Comparison of ENCODE assay signal across 9 mouse cellular contexts in the genomic region with DNA sequence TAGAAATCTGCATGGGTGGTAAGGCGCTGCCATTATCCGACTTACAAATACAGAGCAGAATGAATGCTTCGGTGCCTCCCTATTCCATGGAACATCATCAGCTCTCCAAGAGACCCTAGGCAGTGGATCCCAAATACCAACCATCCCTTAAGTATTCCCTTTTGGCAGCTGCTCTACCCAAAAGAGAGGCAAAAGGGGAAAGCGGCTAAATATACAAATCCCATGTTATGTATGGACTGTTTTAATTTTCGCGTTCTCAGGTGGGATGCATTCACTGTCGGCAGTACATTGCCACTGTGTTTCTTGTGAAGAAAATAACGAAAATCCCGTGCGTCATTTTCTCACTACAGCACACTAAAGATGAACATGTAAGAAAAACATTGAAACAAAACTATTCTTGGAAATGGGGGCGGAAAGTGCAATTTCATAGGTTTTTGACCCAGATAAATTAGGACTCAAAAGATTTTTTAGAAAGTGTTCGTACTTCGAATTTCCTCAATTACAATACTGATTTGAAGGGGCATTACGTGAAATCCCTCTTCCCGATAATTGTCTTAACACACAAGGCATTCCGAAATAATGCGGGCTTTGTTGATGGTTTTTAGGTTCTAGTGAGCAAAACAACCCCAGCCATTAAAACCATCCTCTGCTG. TPM values are rescaled to one million over a fixed set of nuclear protein-coding genes. Genes with fewer than 3 reads are reported as not detected.
DNase-seq lines count a peak whose midpoint lies in the region; ATAC-seq and TF ChIP-seq lines count a peak whose summit lies in the region.
"Had no signal": no experiment of that assay in that cellular context is flagged by ENCODE, and none has a peak within 500 bp of the region (broad histone marks: within the 10 kb centered on the region; RNA-seq: fewer than 3 reads in every experiment).

No protein-coding gene starts in this region.

- WGBS in heart, embryonic 16.5 days, result 53% methylated on average over 17 of the region's 17 CpGs
- WGBS in midbrain, embryonic 10.5 days, result 3% methylated on average over 17 of the region's 17 CpGs

- intact Hi-C loops in gastrocnemius, adult 2 months (cut with DNase I), result no loop called here

- H3K9me3 ChIP-seq in heart, embryonic 16.5 days (replicated peaks; ENCODE audit: control insufficient read depth, low read length), result no peaks in the 10 kb centered on the region
- H3K9me3 ChIP-seq in midbrain, embryonic 10.5 days (replicated peaks), result no peaks in the 10 kb centered on the region

- peak overlapping the region; percentile 87 for H3K4me3 ChIP-seq in gastrocnemius, adult 2 months
- peak overlapping the region; percentile 60 for H3K4me3 ChIP-seq in heart, embryonic 16.5 days (ENCODE audit: low read length)
- H3K4me3 ChIP-seq in midbrain, embryonic 10.5 days, result peak overlapping the region; percentile 64

- H3K9ac ChIP-seq in heart, embryonic 16.5 days (ENCODE audit: low read length), result peak overlapping the region; percentile 76

- peaks cover 35% of the 10 kb centered on the region for H3K27me3 ChIP-seq in heart, embryonic 16.5 days (ENCODE audit: control insufficient read depth, insufficient read depth, low read length)
- peaks cover 83% of the 10 kb centered on the region for H3K27me3 ChIP-seq in midbrain, embryonic 10.5 days (ENCODE audit: low read depth, poor library complexity, severe bottlenecking)

- H3K36me3 ChIP-seq in heart, embryonic 16.5 days (ENCODE audit: control insufficient read depth, insufficient read depth), result no peaks in the 10 kb centered on the region
- H3K36me3 ChIP-seq in midbrain, embryonic 10.5 days, result no peaks in the 10 kb centered on the region

- H3K4me1 ChIP-seq in heart, embryonic 16.5 days (ENCODE audit: control insufficient read depth, insufficient read depth, low read length), result peaks cover 5% of the 10 kb centered on the region
- peaks cover 66% of the 10 kb centered on the region for H3K4me1 ChIP-seq in midbrain, embryonic 10.5 days

- peak overlapping the region; percentile 87 for H3K27ac ChIP-seq in gastrocnemius, adult 2 months
- 0 out of 2 replicates have a peak overlapping the region, but pooled peaks have one; percentile 39 for H3K27ac ChIP-seq in heart, embryonic 16.5 days (ENCODE audit: low read length)
- peak overlapping the region; percentile 94 for H3K27ac ChIP-seq in midbrain, embryonic 10.5 days (replicated peaks)

- no peak for DNase-seq in gastrocnemius, adult 2 months
- DNase-seq in gastrocnemius, postnatal 4 days (ENCODE audit: low spot score in 2 of 2), result no peak
- peak; percentile 64 for DNase-seq in brain, adult 2 months (ENCODE audit: low read depth, low spot score)
- DNase-seq in midbrain, embryonic 10.5 days (ENCODE audit: low spot score), result peak; percentile 30
- DNase-seq in gastrocnemius, postnatal 10 days, result no peak
- DNase-seq in adrenal gland, postnatal 36 days, result no peak

- peak overlapping the region; percentile 83 for H3K4me2 ChIP-seq in heart, embryonic 16.5 days (ENCODE audit: low read depth, low read length)

- ATAC-seq in heart, embryonic 16.5 days (replicated peaks; ENCODE audit: extremely low read depth, insufficient read depth, low FRiP score), result no peak
- no peak for ATAC-seq in CD4-positive, CD25-positive, alpha-beta regulatory T cell, adult 4 months

- TF ChIP-seq CTCF in gastrocnemius, adult 2 months (IDR thresholded peaks at IDR 0.05), result no peak

RNA-seq across cellular contexts. Expression of gene Mab21l1, which starts 4.7 kb away (rescaled TPM):
- 1 to 10 TPM in 1 of 2 experiments, under 1 TPM in 1; 0.86 to 3.7 TPM for total RNA-seq in gastrocnemius, adult 2 months (2021)
- 1 to 10 TPM; 4.6 to 5.1 TPM for total RNA-seq in gastrocnemius, postnatal 4 days (2021)
- 0.46 and 0.67 TPM in 2 replicates for polyA plus RNA-seq in heart, embryonic 16.5 days (2015; fragmentation: Nextera tagmentation; extraction: Ambion mirVana)
- polyA plus RNA-seq in midbrain, embryonic 10.5 days (2016; fragmentation: Nextera tagmentation; extraction: Ambion mirVana), result 33.1 and 47.5 TPM in 2 replicates
- total RNA-seq in gastrocnemius, postnatal 10 days (2021), result 1 to 10 TPM; 3.1 to 3.3 TPM
- 1 to 10 TPM; 1.1 TPM for total RNA-seq in adrenal gland, postnatal 36 days (2021)
- polyA plus RNA-seq in CD4-positive, CD25-positive, alpha-beta regulatory T cell, adult 4 months (2017; shearing (Covaris generic)), result under 1 TPM in 1 of 2 experiments, not detected in 1; 0.28 TPM
- polyA plus RNA-seq: spleen, adult 2 months had no signal

Comparison
In these comparisons a context has a peak if more than half of its experiments do, and no peak if none do; other contexts are left out.
1. DNase-seq: peak in brain, adult 2 months (single experiment) and midbrain, embryonic 10.5 days (single experiment); none in gastrocnemius, adult 2 months (single experiment), gastrocnemius, postnatal 4 days (0 of 2), gastrocnemius, postnatal 10 days (single experiment) and adrenal gland, postnatal 36 days (0 of 2).
2. H3K27ac ChIP-seq: peak in every context shown above with its lines; median percentile 94 in midbrain, embryonic 10.5 days; 87 in gastrocnemius, adult 2 months; 39 in heart, embryonic 16.5 days.
3. Peak in every context shown above with its lines, with median percentiles within 50 percentile points of each other: H3K4me3 ChIP-seq.